Mouse (Mus musculus): ENCODE data around the gene Trio.
A peak's percentile ranks its signal among the peaks of the same experiment; 100 is the strongest.

DNA sequence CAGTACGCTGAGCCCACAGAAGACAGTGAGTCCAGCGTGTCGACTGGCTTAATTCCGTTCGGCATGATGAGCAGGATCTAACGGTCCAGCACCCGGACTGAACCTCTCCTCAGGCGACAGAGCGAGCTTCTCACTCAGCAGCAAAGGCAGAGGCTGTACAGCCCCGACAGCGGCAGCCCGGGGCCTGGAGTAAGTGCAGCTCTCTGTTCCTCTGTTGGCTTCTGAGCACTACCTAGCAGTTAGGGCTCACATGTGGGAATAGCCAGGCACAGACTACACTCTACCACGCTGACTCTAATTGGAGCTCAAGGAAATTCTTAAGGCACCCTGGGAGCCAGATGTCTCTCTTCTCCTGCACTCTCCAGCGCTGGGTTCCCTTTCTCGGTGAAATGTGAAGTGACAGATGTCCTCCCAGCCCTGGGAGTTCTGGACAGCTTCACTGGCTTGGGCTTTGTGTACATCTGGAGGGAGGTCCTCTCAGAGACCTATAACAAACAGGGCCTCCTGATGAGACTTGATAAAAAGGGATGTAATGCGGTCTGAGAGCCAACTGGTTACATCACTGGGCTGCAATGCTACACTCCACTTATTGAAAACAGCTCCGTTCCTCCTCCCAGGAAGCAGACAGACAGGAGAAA lies 237.4 kb downstream of the Trio start:
- TF ChIP-seq CTCF (IDR thresholded peaks at IDR 0.05; ENCODE audit: extremely low read depth, insufficient read depth, low read length) (no peak), POLR2A (IDR thresholded peaks at IDR 0.05; ENCODE audit: extremely low read depth, insufficient read depth, low read length) (0 out of 2 replicates have a peak, but pooled peaks have one; percentile 22)
